Mouse (Mus musculus) hindbrain, embryonic 11.5 days (tissue): ENCODE data around the gene Sbds. TPM values are rescaled to one million over a fixed set of nuclear protein-coding genes. Genes with fewer than 3 reads are reported as not detected.

Experiments used
- ATAC-seq: fragments of 200-750 bp; cut with Nextera tagmentation; 2 replicates; pipeline ENCODE4 v1.8.0; 2017; ENCODE audit warnings: mild to moderate bottlenecking, moderate TSS enrichment, moderate library complexity; ENCODE audit not compliant: low FRiP score
- DNase-seq: peaks from one replicate; pipeline ENCODE4 v3.0.0-alpha.2; 2015; ENCODE audit warnings: low spot score
- H3K27ac ChIP-seq: fragments of 300-500 bp; sonication (generic); 2 replicates; pipeline ENCODE4 v1.5.1; 2014; ENCODE audit warnings: mild to moderate bottlenecking, low read depth, low read length
- H3K27me3 ChIP-seq: fragments of 300-500 bp; sonication (generic); 2 replicates; pipeline ENCODE4 v1.6.1; 2014; ENCODE audit warnings: mild to moderate bottlenecking, low read length, moderate library complexity, mixed read lengths; ENCODE audit not compliant: control insufficient read depth, insufficient read depth
- H3K36me3 ChIP-seq: fragments of 300-500 bp; sonication (generic); 2 replicates; pipeline ENCODE4 v1.6.1; 2014; ENCODE audit warnings: mild to moderate bottlenecking, low read length, moderate library complexity, mixed read lengths; ENCODE audit not compliant: control insufficient read depth, insufficient read depth
- H3K4me1 ChIP-seq: fragments of 300-500 bp; sonication (generic); replicated peaks from 2 replicates; pipeline ENCODE4 v1.6.1; 2014; ENCODE audit warnings: low read length, mixed read lengths; ENCODE audit not compliant: control insufficient read depth, insufficient read depth
- H3K4me2 ChIP-seq: fragments of 300-500 bp; sonication (generic); replicated peaks from 2 replicates; pipeline ENCODE4 v1.6.1; 2014; ENCODE audit warnings: mild to moderate bottlenecking, low read depth, low read length
- H3K4me3 ChIP-seq: fragments of 300-500 bp; sonication (generic); 2 replicates; pipeline ENCODE4 v1.5.1; 2014; ENCODE audit warnings: low read depth, low read length
- H3K9ac ChIP-seq: fragments of 300-500 bp; sonication (generic); 2 replicates; pipeline ENCODE4 v1.6.1; 2014; ENCODE audit warnings: low read depth, low read length
- H3K9me3 ChIP-seq: fragments of 300-500 bp; sonication (generic); 2 replicates; pipeline ENCODE4 v1.6.1; 2016; ENCODE audit warnings: low read length; ENCODE audit not compliant: control insufficient read depth
- WGBS: fragments of 180-500 bp; shearing (Covaris S2); extraction: QIAGEN DNeasy Blood & Tissue Kit; methylation state at CpG from one replicate; pipeline ENCODE4 v1.1.7; 2014; 5-methylcytosine and 5-hydroxymethylcytosine counted together
- polyA plus RNA-seq: library from polyadenylated mRNA; unstranded; fragments of >200 nt; fragmentation: Nextera tagmentation; extraction: Ambion mirVana; gene quantifications from 2 replicates; pipeline ENCODE4 v1.2.1, GENCODE M21; 2014

Sbds gene
- 75.3 and 76.0 TPM in 2 replicates for polyA plus RNA-seq

DNA sequence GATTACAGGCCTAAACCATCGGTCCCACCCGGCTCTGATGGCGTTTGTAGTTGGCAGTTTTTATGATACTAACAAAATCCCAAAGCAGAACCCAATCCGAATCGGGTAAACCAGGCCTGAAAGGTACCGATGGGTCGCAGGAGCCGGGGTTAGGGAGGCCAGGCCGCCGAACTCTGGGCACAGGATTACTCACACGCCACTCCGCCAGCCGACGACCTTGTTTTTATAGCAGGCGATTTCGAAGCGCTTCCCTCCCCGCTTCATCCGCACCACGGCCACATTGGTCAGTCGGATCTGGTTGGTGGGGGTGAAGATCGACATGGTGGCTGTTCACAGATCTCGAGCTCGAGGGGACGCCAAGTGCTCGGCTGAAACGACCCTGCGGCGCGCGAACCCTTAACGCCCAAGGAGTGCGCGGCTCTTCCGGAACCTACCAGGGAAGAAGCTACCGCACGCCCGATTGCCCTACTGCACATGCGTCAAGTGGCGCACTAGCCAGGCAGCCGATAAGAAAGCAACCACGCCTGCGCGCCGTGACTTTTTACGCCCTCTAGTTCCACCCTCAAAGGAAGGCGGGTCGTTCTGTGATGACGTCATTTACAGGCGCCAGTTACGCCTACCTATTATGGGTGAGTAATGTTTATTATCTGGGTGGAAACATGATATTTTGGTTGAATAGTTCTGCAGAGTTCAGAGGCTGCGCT, at the start of gene Sbds, which contains the start of gene Tyw1:
TSS of gene Sbds (minus strand) at position 514 of the 704 bp plus-strand sequence.
TSS of gene Tyw1 (plus strand) at position 603 of the 704 bp plus-strand sequence.
- no peaks in the 10 kb centered on the region; the same call in 1 of the 2 replicates for H3K36me3 ChIP-seq

DNA sequence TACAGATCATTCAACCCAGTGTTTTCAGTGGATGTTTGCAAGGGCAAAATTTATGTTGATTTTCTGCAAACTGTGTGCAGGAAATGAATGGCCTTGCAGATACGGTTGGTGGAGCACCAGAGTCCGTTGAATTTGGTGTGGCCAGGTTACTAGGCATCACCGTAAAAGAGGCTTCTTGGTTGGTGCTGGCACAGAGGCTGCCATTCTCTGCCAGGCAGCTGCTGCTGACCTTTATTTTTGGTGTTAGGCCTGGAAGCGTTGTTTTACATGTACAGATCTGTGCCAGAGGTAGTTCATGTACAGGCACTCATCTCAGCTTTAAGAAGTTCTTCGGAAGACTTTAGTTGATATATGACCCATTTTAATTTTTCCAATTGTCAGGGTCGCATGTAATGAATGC, 48.3 kb upstream of the Sbds start:
- no peaks in the 10 kb centered on the region for H3K9me3 ChIP-seq
- no peak for ATAC-seq
- WGBS = 94% methylated on average over 6 of the region's 6 CpGs

More for the DNA sequence above, at the start of gene Sbds, which contains the start of gene Tyw1:
- H3K9ac ChIP-seq = peak within 1 kb of the TSS; percentile 71
- no peaks in the 10 kb centered on the region for H3K4me1 ChIP-seq
- no peaks in the 10 kb centered on the region for H3K9me3 ChIP-seq
- peak within 1 kb of the TSS; percentile 56 for H3K27ac ChIP-seq
- H3K4me2 ChIP-seq = peak within 1 kb of the TSS; percentile 77
- DNase-seq (peak; percentile 98), ATAC-seq (peak; percentile 89)
- under 1% methylated on average over 52 of the region's 52 CpGs for WGBS
- H3K4me3 ChIP-seq = peak within 1 kb of the TSS; percentile 69
- H3K27me3 ChIP-seq = no peaks in the 10 kb centered on the region

DNA sequence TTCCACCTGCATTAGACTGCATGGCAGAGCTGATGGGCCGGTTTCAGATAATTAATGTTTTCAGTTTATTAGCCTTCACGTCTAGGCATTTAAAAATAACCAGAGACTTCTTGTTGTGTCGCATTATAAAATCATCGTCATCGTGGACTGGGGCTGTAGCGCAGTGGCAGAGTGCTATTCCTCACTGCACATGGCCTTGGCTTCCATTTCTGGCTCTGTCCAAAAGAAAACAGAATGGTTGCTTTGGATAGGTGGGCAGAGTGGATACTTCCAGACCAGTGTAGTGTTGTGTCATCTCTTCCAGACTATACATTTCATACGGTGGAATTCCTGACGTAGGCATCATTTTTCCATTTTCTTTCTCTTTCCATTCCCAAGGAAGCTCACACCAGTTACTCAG, 44.2 kb upstream of the Sbds start:
- Histone ChIP-seq H3K4me1 (no peaks in the 10 kb centered on the region), H3K4me3 (no peak overlapping the region), H3K9ac (no peak overlapping the region), H3K9me3 (no peaks in the 10 kb centered on the region), H3K4me2 (no peak overlapping the region), H3K27ac (no peak overlapping the region), H3K36me3 (no peaks in the 10 kb centered on the region), H3K27me3 (no peaks in the 10 kb centered on the region)
- WGBS = 95% methylated on average over 8 of the region's 8 CpGs
- DNase-seq (no peak), ATAC-seq (no peak)

More for the DNA sequence above, 48.3 kb upstream of the Sbds start:
- Histone ChIP-seq H3K36me3 (no peaks in the 10 kb centered on the region), H3K27me3 (no peaks in the 10 kb centered on the region), H3K4me1 (no peaks in the 10 kb centered on the region), H3K27ac (no peak overlapping the region), H3K9ac (no peak overlapping the region), H3K4me2 (no peak overlapping the region), H3K4me3 (no peak overlapping the region)
- DNase-seq = no peak

DNA sequence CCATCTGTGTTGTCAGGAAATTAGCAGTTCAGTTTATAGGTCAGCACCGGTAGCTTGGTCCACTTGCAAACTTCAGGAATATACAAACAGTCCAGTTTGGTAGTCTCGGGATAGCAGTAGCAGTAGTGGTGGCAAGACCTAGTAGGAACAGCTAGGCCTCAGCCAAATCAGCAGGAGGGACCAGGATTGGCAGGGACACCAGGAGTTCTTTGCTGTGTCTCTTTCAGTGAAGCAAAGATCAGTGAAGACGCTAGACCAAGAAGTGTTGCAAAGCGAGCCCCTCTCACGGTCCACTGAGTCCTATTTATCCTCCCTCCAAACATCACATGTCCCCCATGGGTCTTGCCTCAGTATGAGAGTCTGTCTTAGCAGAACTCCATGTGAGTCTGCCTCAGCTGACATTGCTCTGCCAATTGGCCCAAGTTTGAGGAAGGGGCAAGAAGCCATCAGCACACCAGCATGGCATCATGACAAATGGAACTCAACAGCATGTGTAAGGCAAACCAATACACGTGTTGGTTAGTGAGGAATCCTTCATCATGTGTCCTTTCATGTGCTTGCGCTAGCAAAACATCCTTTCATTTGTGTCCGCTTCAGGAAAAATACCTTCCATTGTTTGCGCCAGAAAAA, 43.6 kb upstream of the Sbds start:
- H3K9me3 ChIP-seq = no peaks in the 10 kb centered on the region
- no peak for ATAC-seq
- no peaks in the 10 kb centered on the region for H3K4me1 ChIP-seq
- H3K27me3 ChIP-seq = no peaks in the 10 kb centered on the region
- no peak overlapping the region for H3K27ac ChIP-seq
- H3K4me3 ChIP-seq = no peak overlapping the region
- no peak for DNase-seq
- H3K4me2 ChIP-seq = no peak overlapping the region
- H3K9ac ChIP-seq = no peak overlapping the region
- WGBS = 93% methylated on average over 9 of the region's 9 CpGs
- H3K36me3 ChIP-seq = no peaks in the 10 kb centered on the region

DNA sequence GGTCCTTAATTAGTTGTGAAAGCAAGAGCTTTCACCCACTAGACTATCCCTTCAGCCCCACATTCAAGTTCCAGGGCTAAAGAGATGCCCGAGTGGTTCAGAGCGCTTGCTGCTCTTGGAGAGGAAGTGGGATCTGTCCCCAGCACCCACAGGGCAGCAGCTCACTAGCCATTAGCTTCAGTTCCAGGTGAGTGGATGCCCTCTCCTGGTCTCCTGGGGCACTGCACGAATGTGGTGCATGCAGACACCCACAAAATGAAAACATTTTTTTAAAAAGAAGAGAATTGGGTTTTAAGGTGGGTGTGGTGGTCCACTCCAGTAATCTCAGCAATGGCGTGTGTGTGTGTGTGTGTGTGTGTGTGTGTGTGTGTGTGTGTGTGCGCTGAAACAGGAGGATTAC, 40.7 kb upstream of the Sbds start:
- H3K9ac ChIP-seq = no peak overlapping the region
- no peaks in the 10 kb centered on the region for H3K27me3 ChIP-seq
- no peaks in the 10 kb centered on the region for H3K36me3 ChIP-seq
- H3K4me2 ChIP-seq = no peak overlapping the region
- WGBS = 78% methylated on average over 5 of the region's 5 CpGs
- DNase-seq (no peak), ATAC-seq (no peak)
- H3K4me3 ChIP-seq = no peak overlapping the region
- H3K4me1 ChIP-seq = no peaks in the 10 kb centered on the region
- H3K9me3 ChIP-seq = no peaks in the 10 kb centered on the region
- H3K27ac ChIP-seq = no peak overlapping the region

DNA sequence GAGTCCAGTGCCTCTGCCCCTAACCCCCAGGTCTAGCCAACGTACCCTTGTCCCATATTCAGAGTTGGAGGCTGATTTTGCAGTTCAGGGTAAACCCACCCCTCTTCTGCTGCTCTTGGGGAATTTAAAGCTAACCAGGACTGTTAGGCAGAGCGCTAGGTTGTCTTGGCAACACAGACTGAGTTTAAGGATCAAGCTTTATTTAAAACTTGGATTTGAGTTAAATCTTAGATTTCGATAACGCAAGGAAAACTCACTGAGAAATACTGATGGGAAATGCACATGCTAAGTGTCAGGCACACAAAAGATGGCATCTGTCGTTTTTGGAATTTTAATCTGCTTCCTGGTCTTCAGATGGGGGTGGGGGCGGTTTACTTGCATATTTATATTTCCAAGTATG, 39.3 kb upstream of the Sbds start:
- no peaks in the 10 kb centered on the region for H3K36me3 ChIP-seq
- no peak overlapping the region for H3K9ac ChIP-seq
- H3K4me2 ChIP-seq = no peak overlapping the region
- no peak overlapping the region for H3K4me3 ChIP-seq
- WGBS = 98% methylated on average over 6 of the region's 6 CpGs
- DNase-seq = no peak
- H3K27ac ChIP-seq = no peak overlapping the region
- ATAC-seq = no peak
- H3K9me3 ChIP-seq = 0 out of 2 replicates have a peak, but pooled peaks cover 2% of the 10 kb centered on the region
- H3K27me3 ChIP-seq = no peaks in the 10 kb centered on the region
- no peaks in the 10 kb centered on the region for H3K4me1 ChIP-seq

DNA sequence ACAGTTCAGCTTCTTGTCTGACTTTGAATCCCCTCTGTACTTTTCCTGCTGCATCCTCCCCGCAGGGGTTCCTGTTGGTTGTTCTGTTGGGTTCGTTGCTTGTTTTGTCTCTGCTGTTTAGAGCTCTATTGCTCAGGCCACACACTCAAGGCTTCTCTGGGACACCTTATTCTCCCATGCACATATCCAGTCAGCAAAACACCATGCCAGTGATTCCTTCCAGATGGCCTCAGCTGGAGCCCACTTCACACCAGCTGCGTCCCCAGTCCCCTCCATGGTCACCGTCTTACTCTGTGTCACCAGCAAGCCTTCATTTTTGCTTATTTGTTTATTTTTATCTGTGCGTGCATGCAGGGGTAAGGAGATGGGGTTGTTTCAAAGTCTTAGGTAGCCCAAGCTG, 38.6 kb upstream of the Sbds start:
- 0 out of 2 replicates have a peak, but pooled peaks cover 2% of the 10 kb centered on the region for H3K9me3 ChIP-seq
- no peak for ATAC-seq
- 77% methylated on average over 5 of the region's 5 CpGs for WGBS
- H3K27me3 ChIP-seq = no peaks in the 10 kb centered on the region
- no peaks in the 10 kb centered on the region for H3K36me3 ChIP-seq
- no peak overlapping the region for H3K9ac ChIP-seq
- H3K27ac ChIP-seq = no peak overlapping the region
- DNase-seq = no peak
- no peak overlapping the region for H3K4me3 ChIP-seq
- no peak overlapping the region for H3K4me2 ChIP-seq
- no peaks in the 10 kb centered on the region for H3K4me1 ChIP-seq

DNA sequence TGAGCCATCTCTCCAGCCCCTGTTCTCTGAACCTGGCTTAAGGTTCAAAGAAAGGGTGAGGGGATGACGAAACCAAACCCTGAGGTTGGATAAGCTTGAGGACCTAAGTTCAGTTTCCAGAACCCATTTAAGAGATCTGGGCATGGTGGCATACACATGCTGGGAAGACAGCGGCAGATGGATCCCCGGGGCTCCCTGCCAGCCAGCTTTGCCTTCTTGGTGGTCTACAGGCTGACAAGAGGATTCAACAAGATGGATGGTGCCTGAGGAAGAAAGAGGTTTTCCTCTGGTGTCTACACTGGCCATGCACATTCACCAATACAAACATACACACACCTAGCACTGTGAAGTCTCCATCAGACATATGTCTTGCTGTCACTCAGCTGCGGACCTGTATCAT, 37.6 kb upstream of the Sbds start:
- H3K9ac ChIP-seq = no peak overlapping the region
- no peak overlapping the region for H3K4me3 ChIP-seq
- no peaks in the 10 kb centered on the region for H3K36me3 ChIP-seq
- WGBS = 82% methylated on average over 4 of the region's 4 CpGs
- no peak for DNase-seq
- no peaks in the 10 kb centered on the region for H3K4me1 ChIP-seq
- no peaks in the 10 kb centered on the region for H3K27me3 ChIP-seq
- no peak for ATAC-seq
- no peak overlapping the region for H3K4me2 ChIP-seq
- no peak overlapping the region for H3K27ac ChIP-seq
- 0 out of 2 replicates have a peak, but pooled peaks cover 2% of the 10 kb centered on the region for H3K9me3 ChIP-seq

DNA sequence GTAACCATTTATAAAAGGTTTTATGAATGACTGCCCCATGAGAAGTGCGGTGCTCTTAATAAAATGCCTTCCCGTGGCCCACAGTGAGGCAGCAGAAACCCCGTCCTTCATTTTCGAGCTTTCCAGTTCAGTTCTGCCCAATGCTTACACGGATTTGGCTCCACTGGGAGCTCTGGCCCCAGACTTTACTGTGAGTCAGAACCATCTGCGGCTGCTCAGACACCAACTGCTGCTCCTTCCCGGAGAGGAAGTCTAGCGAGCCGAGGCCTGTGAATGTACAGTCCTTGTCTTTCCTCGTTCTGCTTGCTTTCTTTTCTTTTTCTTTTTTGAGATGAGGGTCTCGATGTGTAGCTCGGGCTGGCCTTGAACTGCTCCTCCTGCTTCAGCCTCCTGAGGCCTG, 35.4 kb upstream of the Sbds start:
- Histone ChIP-seq H3K27ac (no peak overlapping the region), H3K36me3 (no peaks in the 10 kb centered on the region), H3K9ac (no peak overlapping the region), H3K4me1 (no peaks in the 10 kb centered on the region), H3K9me3 (0 out of 2 replicates have a peak, but pooled peaks cover 2% of the 10 kb centered on the region), H3K27me3 (no peaks in the 10 kb centered on the region), H3K4me3 (no peak overlapping the region), H3K4me2 (no peak overlapping the region)
- ATAC-seq (no peak), DNase-seq (no peak)
- WGBS = 95% methylated on average over 12 of the region's 12 CpGs
